In the genomic region with DNA sequence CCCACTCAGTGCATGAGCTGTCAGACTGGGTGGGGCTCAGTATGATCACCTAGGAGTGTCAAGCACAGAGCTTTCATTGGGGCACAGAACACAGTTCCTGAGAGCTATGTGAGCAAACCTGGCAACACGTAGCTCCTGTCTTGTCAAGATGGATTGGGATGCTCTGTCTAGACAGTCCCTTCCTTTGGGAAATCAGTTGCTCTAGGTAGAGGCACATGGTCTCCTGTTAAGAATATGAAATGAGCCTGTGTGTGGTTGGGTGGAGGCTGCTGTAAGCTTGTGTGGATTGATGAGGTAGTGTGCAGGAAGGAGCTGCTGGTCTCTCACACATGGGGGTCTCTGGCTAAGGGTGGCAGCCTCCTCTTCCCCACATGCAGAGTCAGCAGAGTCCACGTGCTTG, we compare ENCODE assay signal across 10 mouse cellular contexts. TPM values are rescaled to one million over a fixed set of nuclear protein-coding genes. Genes with fewer than 3 reads are reported as not detected.
DNase-seq lines count a peak whose midpoint lies in the region; ATAC-seq and TF ChIP-seq lines count a peak whose summit lies in the region.
"Had no signal": no experiment of that assay in that cellular context is flagged by ENCODE, and none has a peak within 500 bp of the region (broad histone marks: within the 10 kb centered on the region; RNA-seq: fewer than 3 reads in every experiment).

No protein-coding gene starts in this region.

- no peak for TF ChIP-seq CTCF in midbrain, postnatal 0 days (IDR thresholded peaks at IDR 0.05)

- H3K4me3 ChIP-seq in forebrain, embryonic 10.5 days = no peak overlapping the region
- no peak overlapping the region for H3K4me3 ChIP-seq in forebrain, embryonic 11.5 days (ENCODE audit: low read depth, low read length)
- no peak overlapping the region for H3K4me3 ChIP-seq in midbrain, embryonic 11.5 days (ENCODE audit: low read depth, low read length)
- H3K4me3 ChIP-seq in midbrain, postnatal 0 days (ENCODE audit: low read depth, low read length) = no peak overlapping the region
- H3K4me3 ChIP-seq in hindbrain, embryonic 16.5 days (ENCODE audit: low read length) = no peak overlapping the region
- H3K4me3 ChIP-seq in neural tube, embryonic 13.5 days = no peak overlapping the region

- ATAC-seq in forebrain, embryonic 11.5 days (replicated peaks; ENCODE audit: low FRiP score) = no peak
- peak; percentile 27; the same call in 1 of the 2 replicates for ATAC-seq in midbrain, embryonic 11.5 days (ENCODE audit: low FRiP score)
- ATAC-seq in midbrain, postnatal 0 days (ENCODE audit: low FRiP score) = no peak
- ATAC-seq in hindbrain, embryonic 16.5 days = peak; percentile 28; the same call in 1 of the 2 replicates
- ATAC-seq in neural tube, embryonic 13.5 days (ENCODE audit: low read depth) = peak; percentile 29; the same call in 1 of the 2 replicates

- H3K4me2 ChIP-seq in forebrain, embryonic 11.5 days (ENCODE audit: low read depth, low read length, severe bottlenecking) = no peak overlapping the region
- H3K4me2 ChIP-seq in midbrain, embryonic 11.5 days = no peak overlapping the region
- no peak overlapping the region for H3K4me2 ChIP-seq in midbrain, postnatal 0 days (ENCODE audit: low read depth, low read length, poor library complexity, severe bottlenecking)
- H3K4me2 ChIP-seq in hindbrain, embryonic 16.5 days (ENCODE audit: low read length) = no peak overlapping the region
- H3K4me2 ChIP-seq in neural tube, embryonic 13.5 days = no peak overlapping the region

- WGBS in forebrain, embryonic 10.5 days = 46% methylated on average over 2 of the region's 2 CpGs
- WGBS in forebrain, embryonic 11.5 days = 43% methylated on average over 2 of the region's 2 CpGs
- WGBS in midbrain, embryonic 11.5 days = 55% methylated on average over 2 of the region's 2 CpGs
- WGBS in midbrain, postnatal 0 days = 57% methylated on average over 2 of the region's 2 CpGs
- 23% methylated on average over 2 of the region's 2 CpGs for WGBS in hindbrain, embryonic 16.5 days
- 27% methylated on average over 2 of the region's 2 CpGs for WGBS in neural tube, embryonic 13.5 days

- peaks cover 35% of the 10 kb centered on the region for H3K4me1 ChIP-seq in forebrain, embryonic 10.5 days
- H3K4me1 ChIP-seq in forebrain, embryonic 11.5 days (replicated peaks; ENCODE audit: control insufficient read depth, insufficient read depth, low read length) = peaks cover 8% of the 10 kb centered on the region
- peaks cover 12% of the 10 kb centered on the region for H3K4me1 ChIP-seq in midbrain, embryonic 11.5 days (ENCODE audit: control insufficient read depth, insufficient read depth, low read length)
- peaks cover 5% of the 10 kb centered on the region; the same call in 1 of the 2 replicates for H3K4me1 ChIP-seq in midbrain, postnatal 0 days (ENCODE audit: insufficient read depth, low read length)
- peaks cover 16% of the 10 kb centered on the region for H3K4me1 ChIP-seq in hindbrain, embryonic 16.5 days (ENCODE audit: control insufficient read depth, insufficient read depth, low read depth, low read length)
- H3K4me1 ChIP-seq in neural tube, embryonic 13.5 days (replicated peaks) = peaks cover 27% of the 10 kb centered on the region

- no peaks in the 10 kb centered on the region for H3K9me3 ChIP-seq in forebrain, embryonic 10.5 days
- no peaks in the 10 kb centered on the region for H3K9me3 ChIP-seq in forebrain, embryonic 11.5 days (ENCODE audit: control insufficient read depth, low read length)
- no peaks in the 10 kb centered on the region for H3K9me3 ChIP-seq in midbrain, embryonic 11.5 days (ENCODE audit: control insufficient read depth, low read length)
- H3K9me3 ChIP-seq in midbrain, postnatal 0 days (ENCODE audit: low read length) = no peaks in the 10 kb centered on the region
- no peaks in the 10 kb centered on the region for H3K9me3 ChIP-seq in hindbrain, embryonic 16.5 days (ENCODE audit: control insufficient read depth, low read length)
- H3K9me3 ChIP-seq in neural tube, embryonic 13.5 days = no peaks in the 10 kb centered on the region

- no peaks in the 10 kb centered on the region for H3K27me3 ChIP-seq in forebrain, embryonic 10.5 days (ENCODE audit: poor library complexity, severe bottlenecking)
- H3K27me3 ChIP-seq in forebrain, embryonic 11.5 days (ENCODE audit: control insufficient read depth, insufficient read depth, low read length) = no peaks in the 10 kb centered on the region
- no peaks in the 10 kb centered on the region for H3K27me3 ChIP-seq in midbrain, embryonic 11.5 days (ENCODE audit: control insufficient read depth, insufficient read depth, low read length)
- no peaks in the 10 kb centered on the region for H3K27me3 ChIP-seq in midbrain, postnatal 0 days (ENCODE audit: insufficient read depth, low read length)
- no peaks in the 10 kb centered on the region for H3K27me3 ChIP-seq in hindbrain, embryonic 16.5 days (replicated peaks; ENCODE audit: control insufficient read depth, insufficient read depth, low read length)
- no peaks in the 10 kb centered on the region for H3K27me3 ChIP-seq in neural tube, embryonic 13.5 days

- no peaks in the 10 kb centered on the region for H3K36me3 ChIP-seq in forebrain, embryonic 10.5 days (replicated peaks)
- H3K36me3 ChIP-seq in forebrain, embryonic 11.5 days (ENCODE audit: control insufficient read depth, insufficient read depth, low read length) = no peaks in the 10 kb centered on the region
- no peaks in the 10 kb centered on the region for H3K36me3 ChIP-seq in midbrain, embryonic 11.5 days (ENCODE audit: control insufficient read depth, insufficient read depth, low read length)
- H3K36me3 ChIP-seq in midbrain, postnatal 0 days (ENCODE audit: insufficient read depth, low read length) = no peaks in the 10 kb centered on the region
- H3K36me3 ChIP-seq in hindbrain, embryonic 16.5 days (ENCODE audit: control insufficient read depth, insufficient read depth, low read length) = no peaks in the 10 kb centered on the region
- H3K36me3 ChIP-seq in neural tube, embryonic 13.5 days = no peaks in the 10 kb centered on the region

- H3K9ac ChIP-seq in forebrain, embryonic 11.5 days (ENCODE audit: low read length) = no peak overlapping the region
- H3K9ac ChIP-seq in midbrain, embryonic 11.5 days (ENCODE audit: low read length) = no peak overlapping the region
- no peak overlapping the region for H3K9ac ChIP-seq in midbrain, postnatal 0 days (replicated peaks; ENCODE audit: low read length, poor library complexity, severe bottlenecking)
- no peak overlapping the region for H3K9ac ChIP-seq in hindbrain, embryonic 16.5 days (ENCODE audit: low read depth, low read length)
- H3K9ac ChIP-seq in neural tube, embryonic 13.5 days = no peak overlapping the region
- H3K9ac ChIP-seq: liver, embryonic 14.5 days had no signal

- no peak for DNase-seq in forebrain, embryonic 10.5 days (ENCODE audit: extremely low spot score, low spot score)
- DNase-seq in forebrain, embryonic 11.5 days (ENCODE audit: low spot score) = no peak
- DNase-seq in midbrain, embryonic 11.5 days (ENCODE audit: low spot score, missing footprints) = peak; percentile 72
- DNase-seq in midbrain, postnatal 0 days (ENCODE audit: low spot score) = no peak
- no peak for DNase-seq in right cerebral cortex, postnatal 25 days
- no peak for DNase-seq in retina, postnatal 1 day
- DNase-seq: kidney, adult 18-20 months had no signal

- peak overlapping the region; percentile 80 for H3K27ac ChIP-seq in forebrain, embryonic 10.5 days
- no peak overlapping the region for H3K27ac ChIP-seq in forebrain, embryonic 11.5 days (ENCODE audit: low read depth, low read length)
- no peak overlapping the region for H3K27ac ChIP-seq in midbrain, embryonic 11.5 days (ENCODE audit: low read depth, low read length)
- no peak overlapping the region for H3K27ac ChIP-seq in midbrain, postnatal 0 days (ENCODE audit: low read depth, low read length)
- no peak overlapping the region for H3K27ac ChIP-seq in hindbrain, embryonic 16.5 days (ENCODE audit: low read depth, low read length)
- H3K27ac ChIP-seq in neural tube, embryonic 13.5 days (replicated peaks) = peak overlapping the region; percentile 18; the same call in 1 of the 2 replicates
- H3K27ac ChIP-seq: liver, embryonic 14.5 days had no signal

RNA-seq across cellular contexts. Expression of a gene that starts 34.3 kb away (rescaled TPM):
- 12.2 and 15.6 TPM in 2 replicates for polyA plus RNA-seq in forebrain, embryonic 10.5 days (2016; fragmentation: Nextera tagmentation; extraction: Ambion mirVana)
- 18.2 and 19.1 TPM in 2 replicates for polyA plus RNA-seq in forebrain, embryonic 11.5 days (2014; fragmentation: Nextera tagmentation; extraction: Ambion mirVana)
- polyA plus RNA-seq in midbrain, embryonic 11.5 days (2014; fragmentation: Nextera tagmentation; extraction: Ambion mirVana) = 19.4 and 20.0 TPM in 2 replicates
- 37.2 and 44.7 TPM in 2 replicates for total RNA-seq in midbrain, postnatal 0 days (2014; rRNA removed)
- polyA plus RNA-seq in midbrain, postnatal 0 days (2015; fragmentation: Nextera tagmentation; extraction: Ambion mirVana) = 13.6 and 18.5 TPM in 2 replicates
- polyA plus RNA-seq in hindbrain, embryonic 16.5 days (2015; fragmentation: Nextera tagmentation; extraction: Ambion mirVana) = 22.1 and 24.7 TPM in 2 replicates
- 23.8 and 29.1 TPM in 2 replicates for polyA plus RNA-seq in neural tube, embryonic 13.5 days (2015; fragmentation: Nextera tagmentation; extraction: Ambion mirVana)

Comparison
In these comparisons a context has a peak if more than half of its experiments do, and no peak if none do; other contexts are left out.
1. H3K27ac ChIP-seq: peak in forebrain, embryonic 10.5 days (single experiment) and neural tube, embryonic 13.5 days (single experiment); none in forebrain, embryonic 11.5 days (single experiment), midbrain, embryonic 11.5 days (single experiment), midbrain, postnatal 0 days (single experiment) and hindbrain, embryonic 16.5 days (single experiment).
2. ATAC-seq: peak in midbrain, embryonic 11.5 days (single experiment), hindbrain, embryonic 16.5 days (single experiment) and neural tube, embryonic 13.5 days (single experiment); none in forebrain, embryonic 11.5 days (single experiment) and midbrain, postnatal 0 days (single experiment).